Mouse (Mus musculus): Measurements from ENCODE around the gene Artn. TPM values are rescaled to one million over a fixed set of nuclear protein-coding genes. Genes with fewer than 3 reads are reported as not detected.

The Artn gene
- polyA plus RNA-seq, 1 experiment: 0.27 TPM

GRCm38 (mm10) chr4:117894601-117895000 lies 35.0 kb downstream of the Artn start:
- H3K36me3 ChIP-seq (ENCODE audit: control insufficient read depth, insufficient read depth, low read length): no peaks in the 10 kb centered on the region; the same call in 1 of the 2 replicates
- 96% methylated on average over 8 of the region's 8 CpGs for WGBS
- no peak for DNase-seq

GRCm38 (mm10) chr4:117893376-117893775 lies 36.2 kb downstream of the Artn start:
- Histone ChIP-seq H3K4me3 (ENCODE audit: control insufficient read depth, insufficient read depth, low read length) (no peak overlapping the region), H3K27ac (ENCODE audit: control insufficient read depth, insufficient read depth, low read length) (no peak overlapping the region), H3K4me1 (replicated peaks; ENCODE audit: control insufficient read depth, insufficient read depth, low read length) (peaks cover 11% of the 10 kb centered on the region), H3K36me3 (ENCODE audit: control insufficient read depth, insufficient read depth, low read length) (no peaks in the 10 kb centered on the region), H3K27me3 (ENCODE audit: control insufficient read depth, insufficient read depth, low read length) (no peaks in the 10 kb centered on the region)
- DNase-seq: peak; percentile 61
- 23% methylated on average over 9 of the region's 9 CpGs for WGBS
- TF ChIP-seq CTCF (IDR thresholded peaks at IDR 0.05; ENCODE audit: borderline replicate concordance, control insufficient read depth, extremely low read depth, insufficient read depth, low read length, poor library complexity): no peak
- TF ChIP-seq POLR2A (IDR thresholded peaks at IDR 0.05; ENCODE audit: control insufficient read depth, extremely low read depth, insufficient read depth, low read length, poor library complexity): no peak

More at GRCm38 (mm10) chr4:117894601-117895000, 35.0 kb downstream of the Artn start:
- TF ChIP-seq CTCF (IDR thresholded peaks at IDR 0.05; ENCODE audit: borderline replicate concordance, control insufficient read depth, extremely low read depth, insufficient read depth, low read length, poor library complexity) (no peak), POLR2A (IDR thresholded peaks at IDR 0.05; ENCODE audit: control insufficient read depth, extremely low read depth, insufficient read depth, low read length, poor library complexity) (no peak)
- no peak overlapping the region for H3K4me3 ChIP-seq (ENCODE audit: control insufficient read depth, insufficient read depth, low read length)
- no peaks in the 10 kb centered on the region for H3K27me3 ChIP-seq (ENCODE audit: control insufficient read depth, insufficient read depth, low read length)
- no peak overlapping the region for H3K27ac ChIP-seq (ENCODE audit: control insufficient read depth, insufficient read depth, low read length)
- H3K4me1 ChIP-seq (replicated peaks; ENCODE audit: control insufficient read depth, insufficient read depth, low read length): peaks cover 11% of the 10 kb centered on the region

GRCm38 (mm10) chr4:117891738-117892161 lies 37.8 kb downstream of the Artn start, which contains the start of gene Dph2:
Dph2 (minus strand) TSS chr4:117892032.
- under 1% methylated on average over 21 of the region's 21 CpGs for WGBS
- peak; percentile 87 for DNase-seq
- TF ChIP-seq POLR2A (IDR thresholded peaks at IDR 0.05; ENCODE audit: control insufficient read depth, extremely low read depth, insufficient read depth, low read length, poor library complexity) (0 out of 2 replicates have a peak, but pooled peaks have one; percentile 17), CTCF (IDR thresholded peaks at IDR 0.05; ENCODE audit: borderline replicate concordance, control insufficient read depth, extremely low read depth, insufficient read depth, low read length, poor library complexity) (no peak)
- Histone ChIP-seq H3K27me3 (ENCODE audit: control insufficient read depth, insufficient read depth, low read length) (no peaks in the 10 kb centered on the region), H3K36me3 (ENCODE audit: control insufficient read depth, insufficient read depth, low read length) (no peaks in the 10 kb centered on the region), H3K4me3 (ENCODE audit: control insufficient read depth, insufficient read depth, low read length) (peak within 1 kb of the TSS; percentile 85), H3K27ac (ENCODE audit: control insufficient read depth, insufficient read depth, low read length) (no peak within 1 kb of the TSS), H3K4me1 (replicated peaks; ENCODE audit: control insufficient read depth, insufficient read depth, low read length) (peaks cover 14% of the 10 kb centered on the region)

GRCm38 (mm10) chr4:117890750-117891149 lies 38.8 kb downstream of the Artn start:
- no peak for DNase-seq
- no peaks in the 10 kb centered on the region for H3K27me3 ChIP-seq (ENCODE audit: control insufficient read depth, insufficient read depth, low read length)
- 94% methylated on average over 8 of the region's 8 CpGs for WGBS
- peaks cover 20% of the 10 kb centered on the region for H3K4me1 ChIP-seq (replicated peaks; ENCODE audit: control insufficient read depth, insufficient read depth, low read length)
- H3K4me3 ChIP-seq (ENCODE audit: control insufficient read depth, insufficient read depth, low read length): 0 out of 2 replicates have a peak overlapping the region, but pooled peaks have one; percentile 85
- TF ChIP-seq CTCF (IDR thresholded peaks at IDR 0.05; ENCODE audit: borderline replicate concordance, control insufficient read depth, extremely low read depth, insufficient read depth, low read length, poor library complexity) (no peak), POLR2A (IDR thresholded peaks at IDR 0.05; ENCODE audit: control insufficient read depth, extremely low read depth, insufficient read depth, low read length, poor library complexity) (no peak)
- H3K27ac ChIP-seq (ENCODE audit: control insufficient read depth, insufficient read depth, low read length): no peak overlapping the region
- H3K36me3 ChIP-seq (ENCODE audit: control insufficient read depth, insufficient read depth, low read length): no peaks in the 10 kb centered on the region

GRCm38 (mm10) chr4:117890031-117890430 lies 39.5 kb downstream of the Artn start:
- no peak for DNase-seq
- Histone ChIP-seq H3K36me3 (ENCODE audit: control insufficient read depth, insufficient read depth, low read length) (no peaks in the 10 kb centered on the region), H3K4me3 (ENCODE audit: control insufficient read depth, insufficient read depth, low read length) (no peak overlapping the region), H3K27ac (ENCODE audit: control insufficient read depth, insufficient read depth, low read length) (no peak overlapping the region), H3K27me3 (ENCODE audit: control insufficient read depth, insufficient read depth, low read length) (no peaks in the 10 kb centered on the region), H3K4me1 (replicated peaks; ENCODE audit: control insufficient read depth, insufficient read depth, low read length) (peaks cover 20% of the 10 kb centered on the region)
- 97% methylated on average over 14 of the region's 14 CpGs for WGBS
- no peak for TF ChIP-seq CTCF (IDR thresholded peaks at IDR 0.05; ENCODE audit: borderline replicate concordance, control insufficient read depth, extremely low read depth, insufficient read depth, low read length, poor library complexity)

- H3K4me3 ChIP-seq (ENCODE audit: control insufficient read depth, insufficient read depth, low read length): no peak overlapping the region
- TF ChIP-seq POLR2A (IDR thresholded peaks at IDR 0.05; ENCODE audit: control insufficient read depth, extremely low read depth, insufficient read depth, low read length, poor library complexity) (no peak), CTCF (IDR thresholded peaks at IDR 0.05; ENCODE audit: borderline replicate concordance, control insufficient read depth, extremely low read depth, insufficient read depth, low read length, poor library complexity) (no peak)
- peaks cover 20% of the 10 kb centered on the region for H3K4me1 ChIP-seq (replicated peaks; ENCODE audit: control insufficient read depth, insufficient read depth, low read length)
- 98% methylated on average over 15 of the region's 15 CpGs for WGBS
- H3K27me3 ChIP-seq (ENCODE audit: control insufficient read depth, insufficient read depth, low read length): no peaks in the 10 kb centered on the region
- no peak overlapping the region for H3K27ac ChIP-seq (ENCODE audit: control insufficient read depth, insufficient read depth, low read length)
- H3K36me3 ChIP-seq (ENCODE audit: control insufficient read depth, insufficient read depth, low read length): no peaks in the 10 kb centered on the region; the same call in 1 of the 2 replicates
- DNase-seq: no peak
Measured at GRCm38 (mm10) chr4:117889471-117889870, 40.1 kb downstream of the Artn start.

- DNase-seq: no peak
- no peak overlapping the region for H3K4me3 ChIP-seq (ENCODE audit: control insufficient read depth, insufficient read depth, low read length)
- peaks cover 20% of the 10 kb centered on the region for H3K4me1 ChIP-seq (replicated peaks; ENCODE audit: control insufficient read depth, insufficient read depth, low read length)
- H3K36me3 ChIP-seq (ENCODE audit: control insufficient read depth, insufficient read depth, low read length): no peaks in the 10 kb centered on the region; the same call in 1 of the 2 replicates
- no peak for TF ChIP-seq CTCF (IDR thresholded peaks at IDR 0.05; ENCODE audit: borderline replicate concordance, control insufficient read depth, extremely low read depth, insufficient read depth, low read length, poor library complexity)
- no peak for TF ChIP-seq POLR2A (IDR thresholded peaks at IDR 0.05; ENCODE audit: control insufficient read depth, extremely low read depth, insufficient read depth, low read length, poor library complexity)
- no peaks in the 10 kb centered on the region for H3K27me3 ChIP-seq (ENCODE audit: control insufficient read depth, insufficient read depth, low read length)
- H3K27ac ChIP-seq (ENCODE audit: control insufficient read depth, insufficient read depth, low read length): no peak overlapping the region
- 93% methylated on average over 2 of the region's 2 CpGs for WGBS
Measured at GRCm38 (mm10) chr4:117887920-117888319, 41.6 kb downstream of the Artn start.

Data from thymus, adult 2 months (tissue).